Mouse (Mus musculus) midbrain, embryonic 14.5 days (tissue): Measurements from ENCODE around the gene AU018091. TPM values are rescaled to one million over a fixed set of nuclear protein-coding genes. Genes with fewer than 3 reads are reported as not detected.

Experiments used
- ATAC-seq: fragments of 200-750 bp; cut with Nextera tagmentation; 2 replicates; pipeline ENCODE4 v1.8.0; 2017; ENCODE audit warnings: moderate number of reproducible peaks, moderate library complexity; ENCODE audit not compliant: low FRiP score, low TSS enrichment
- DNase-seq: peaks from one replicate; pipeline ENCODE4 v3.0.0-alpha.2; 2015
- H3K27ac ChIP-seq: fragments of 300-500 bp; sonication (generic); replicated peaks from 2 replicates; pipeline ENCODE4 v1.5.1; 2014; ENCODE audit warnings: mild to moderate bottlenecking, low read depth, low read length, moderate library complexity
- H3K27me3 ChIP-seq: fragments of 300-500 bp; sonication (generic); 2 replicates; pipeline ENCODE4 v1.6.1; 2014; ENCODE audit warnings: low read length, control low read depth, mixed read lengths; ENCODE audit not compliant: control insufficient read depth, insufficient read depth
- H3K36me3 ChIP-seq: fragments of 300-500 bp; sonication (generic); 2 replicates; pipeline ENCODE4 v1.6.1; 2014; ENCODE audit warnings: low read length, control low read depth; ENCODE audit not compliant: control insufficient read depth, insufficient read depth
- H3K4me1 ChIP-seq: fragments of 300-500 bp; sonication (generic); 2 replicates; pipeline ENCODE4 v1.6.1; 2014; ENCODE audit warnings: mild to moderate bottlenecking, antibody characterized with exemption, low read length, control low read depth; ENCODE audit not compliant: control insufficient read depth, insufficient read depth
- H3K4me2 ChIP-seq: fragments of 300-500 bp; sonication (generic); 2 replicates; pipeline ENCODE4 v1.6.1; 2014; ENCODE audit warnings: mild to moderate bottlenecking, low read length, moderate library complexity
- H3K4me3 ChIP-seq: fragments of 300-500 bp; sonication (generic); replicated peaks from 2 replicates; pipeline ENCODE4 v1.5.1; 2014; ENCODE audit warnings: low read depth, low read length
- H3K9ac ChIP-seq: fragments of 300-500 bp; sonication (generic); replicated peaks from 2 replicates; pipeline ENCODE4 v1.6.1; 2014; ENCODE audit warnings: mild to moderate bottlenecking, low read length, moderate library complexity
- H3K9me3 ChIP-seq: fragments of 300-500 bp; sonication (generic); 2 replicates; pipeline ENCODE4 v1.6.1; 2016; ENCODE audit warnings: low read length, control low read depth, mixed read lengths; ENCODE audit not compliant: control insufficient read depth
- WGBS: fragments of 180-500 bp; shearing (Covaris S2); extraction: QIAGEN DNeasy Blood & Tissue Kit; methylation state at CpG from one replicate; pipeline ENCODE4 v1.1.7; 2014; 5-methylcytosine and 5-hydroxymethylcytosine counted together
- polyA plus RNA-seq: library from polyadenylated mRNA; unstranded; fragments of >200 nt; fragmentation: Nextera tagmentation; extraction: Ambion mirVana; gene quantifications from 2 replicates; pipeline ENCODE4 v1.2.1, GENCODE M21; 2014

The AU018091 gene
- polyA plus RNA-seq, result not detected in 2 replicates

DNA sequence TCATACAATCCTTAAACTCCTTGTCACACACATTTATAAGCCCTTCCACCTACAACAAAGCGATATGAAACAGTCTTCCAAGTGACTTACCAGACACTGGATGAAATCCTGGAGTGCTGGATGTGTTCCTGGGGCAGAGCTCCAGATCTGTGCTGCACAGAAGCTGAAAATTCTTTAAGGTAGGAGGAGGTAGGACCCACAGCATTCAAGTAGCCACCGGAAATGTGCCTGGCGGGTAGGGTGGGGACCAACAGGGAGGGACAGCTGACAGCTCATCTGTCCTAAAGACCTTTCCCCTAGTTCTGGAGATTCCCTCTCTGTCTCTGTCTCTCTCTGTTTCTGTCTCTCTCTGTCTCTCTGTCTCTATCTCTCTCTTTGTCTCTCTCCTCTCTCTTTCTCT, at the start of gene AU018091:
Gene AU018091, minus strand, starts transcription at position 279 of the 400 bp plus-strand sequence.
- Histone ChIP-seq H3K27me3 (no peaks in the 10 kb centered on the region), H3K4me1 (no peaks in the 10 kb centered on the region), H3K36me3 (no peaks in the 10 kb centered on the region), H3K9ac (no peak within 1 kb of the TSS), H3K4me3 (no peak within 1 kb of the TSS), H3K4me2 (no peak within 1 kb of the TSS), H3K9me3 (no peaks in the 10 kb centered on the region), H3K27ac (no peak within 1 kb of the TSS)
- ATAC-seq (no peak), DNase-seq (no peak)
- WGBS, result 84% methylated on average over 3 of the region's 3 CpGs

DNA sequence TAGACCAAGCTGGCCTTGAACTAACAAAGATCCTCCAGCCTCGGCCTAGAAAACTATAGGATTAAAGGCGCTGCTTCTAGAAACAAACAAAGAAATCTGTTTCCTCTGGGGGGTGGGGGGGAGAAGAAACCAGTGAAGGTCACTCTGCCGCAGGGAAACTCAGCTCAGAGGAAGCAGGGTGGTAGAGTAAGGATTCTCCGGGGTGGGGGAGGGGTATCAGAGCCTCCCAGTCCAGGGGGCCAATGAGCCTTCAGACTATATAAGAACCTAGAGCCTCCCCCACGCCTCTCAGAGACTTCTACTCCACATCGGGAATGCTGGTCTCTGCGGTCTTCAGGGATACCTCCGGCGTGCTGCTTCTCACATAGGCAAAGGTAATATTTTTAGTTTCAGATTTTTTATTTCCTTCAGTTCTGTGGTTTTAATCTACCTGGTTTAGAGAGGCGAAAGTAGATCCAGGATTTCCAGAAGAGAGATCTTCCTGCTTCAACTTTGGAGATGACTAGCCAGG, 48.6 kb upstream of the AU018091 start:
- H3K4me3 ChIP-seq, result no peak overlapping the region
- WGBS, result 25% methylated on average over 10 of the region's 10 CpGs
- no peaks in the 10 kb centered on the region for H3K4me1 ChIP-seq
- no peak overlapping the region for H3K9ac ChIP-seq
- DNase-seq, result no peak
- H3K27ac ChIP-seq, result no peak overlapping the region
- no peaks in the 10 kb centered on the region for H3K36me3 ChIP-seq
- ATAC-seq, result no peak
- peaks cover 13% of the 10 kb centered on the region; the same call in 1 of the 2 replicates for H3K27me3 ChIP-seq
- no peak overlapping the region for H3K4me2 ChIP-seq
- no peaks in the 10 kb centered on the region for H3K9me3 ChIP-seq

DNA sequence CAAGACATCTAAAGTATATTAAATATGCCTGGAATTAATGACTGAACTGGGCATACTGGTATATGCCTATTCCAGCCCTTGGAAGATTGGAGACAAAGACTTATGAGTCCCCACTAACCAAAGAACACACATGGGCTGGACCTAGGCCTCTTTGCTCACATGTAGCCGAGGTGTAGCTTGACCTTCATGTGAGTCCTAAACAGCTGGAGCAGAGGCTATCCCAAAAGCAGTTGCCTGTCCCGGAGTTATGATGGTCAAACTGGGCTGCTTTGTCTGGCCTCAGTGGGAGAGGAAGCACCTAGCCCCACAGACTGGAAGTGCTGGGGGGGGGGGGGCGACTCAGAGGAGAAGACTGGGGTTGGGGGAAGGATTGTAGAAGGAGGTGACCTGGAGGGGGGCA, 47.3 kb upstream of the AU018091 start:
- Histone ChIP-seq H3K4me2 (no peak overlapping the region), H3K4me1 (no peaks in the 10 kb centered on the region), H3K27ac (no peak overlapping the region), H3K9ac (no peak overlapping the region), H3K9me3 (no peaks in the 10 kb centered on the region), H3K4me3 (no peak overlapping the region), H3K36me3 (no peaks in the 10 kb centered on the region), H3K27me3 (peaks cover 13% of the 10 kb centered on the region; the same call in 1 of the 2 replicates)
- 65% methylated on average over 3 of the region's 3 CpGs for WGBS
- no peak for DNase-seq
- ATAC-seq, result no peak

DNA sequence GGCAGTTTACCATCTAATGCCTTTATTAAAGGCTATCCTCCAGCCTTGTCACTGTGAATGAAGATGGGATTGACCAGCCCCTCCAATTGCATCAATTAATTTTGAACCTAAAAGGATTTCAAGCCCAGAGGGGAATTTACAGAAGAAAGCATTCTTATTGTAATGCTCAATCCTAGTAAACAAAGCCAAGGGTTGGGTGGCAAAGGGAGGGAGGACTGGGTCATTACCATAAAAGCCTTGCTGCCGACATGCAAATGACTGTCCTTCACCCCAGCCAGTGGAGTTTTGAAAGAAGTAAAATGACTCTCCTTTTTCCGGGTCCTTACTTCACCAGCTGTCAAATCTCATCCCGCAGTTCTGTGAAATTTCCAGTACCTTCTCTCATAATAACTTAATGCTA, 44.6 kb upstream of the AU018091 start:
- no peaks in the 10 kb centered on the region for H3K9me3 ChIP-seq
- no peak overlapping the region for H3K27ac ChIP-seq
- H3K4me1 ChIP-seq, result no peaks in the 10 kb centered on the region
- no peaks in the 10 kb centered on the region for H3K36me3 ChIP-seq
- no peak overlapping the region for H3K4me2 ChIP-seq
- ATAC-seq (no peak), DNase-seq (no peak)
- no peak overlapping the region for H3K4me3 ChIP-seq
- no peak overlapping the region for H3K9ac ChIP-seq
- 17% methylated on average over 3 of the region's 3 CpGs for WGBS
- H3K27me3 ChIP-seq, result peaks cover 2% of the 10 kb centered on the region; the same call in 1 of the 2 replicates

DNA sequence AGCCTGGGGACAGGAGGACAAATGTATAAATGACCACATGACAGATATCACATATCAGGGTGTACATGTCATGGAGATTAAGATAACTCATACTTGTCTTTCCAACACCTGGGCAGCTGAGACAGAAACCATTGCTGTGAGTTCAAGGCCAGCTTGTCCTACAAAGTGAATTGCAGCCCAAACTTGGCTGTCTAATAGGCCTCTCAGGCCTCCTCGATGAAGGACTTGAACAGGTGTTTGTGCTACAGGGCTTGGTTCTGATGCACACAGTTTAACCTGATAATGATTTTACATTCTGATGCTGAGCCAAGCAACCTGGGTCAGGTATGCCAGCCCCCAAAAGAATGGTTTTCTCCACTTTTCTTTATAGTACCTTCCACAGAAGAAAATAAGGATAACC, 44.2 kb upstream of the AU018091 start:
- ATAC-seq, result no peak
- no peak for DNase-seq
- Histone ChIP-seq H3K9ac (no peak overlapping the region), H3K4me2 (no peak overlapping the region), H3K4me1 (no peaks in the 10 kb centered on the region), H3K27ac (no peak overlapping the region), H3K4me3 (no peak overlapping the region), H3K27me3 (no peaks in the 10 kb centered on the region), H3K36me3 (no peaks in the 10 kb centered on the region), H3K9me3 (no peaks in the 10 kb centered on the region)
- WGBS, result 69% methylated on average over 1 of the region's 1 CpGs

DNA sequence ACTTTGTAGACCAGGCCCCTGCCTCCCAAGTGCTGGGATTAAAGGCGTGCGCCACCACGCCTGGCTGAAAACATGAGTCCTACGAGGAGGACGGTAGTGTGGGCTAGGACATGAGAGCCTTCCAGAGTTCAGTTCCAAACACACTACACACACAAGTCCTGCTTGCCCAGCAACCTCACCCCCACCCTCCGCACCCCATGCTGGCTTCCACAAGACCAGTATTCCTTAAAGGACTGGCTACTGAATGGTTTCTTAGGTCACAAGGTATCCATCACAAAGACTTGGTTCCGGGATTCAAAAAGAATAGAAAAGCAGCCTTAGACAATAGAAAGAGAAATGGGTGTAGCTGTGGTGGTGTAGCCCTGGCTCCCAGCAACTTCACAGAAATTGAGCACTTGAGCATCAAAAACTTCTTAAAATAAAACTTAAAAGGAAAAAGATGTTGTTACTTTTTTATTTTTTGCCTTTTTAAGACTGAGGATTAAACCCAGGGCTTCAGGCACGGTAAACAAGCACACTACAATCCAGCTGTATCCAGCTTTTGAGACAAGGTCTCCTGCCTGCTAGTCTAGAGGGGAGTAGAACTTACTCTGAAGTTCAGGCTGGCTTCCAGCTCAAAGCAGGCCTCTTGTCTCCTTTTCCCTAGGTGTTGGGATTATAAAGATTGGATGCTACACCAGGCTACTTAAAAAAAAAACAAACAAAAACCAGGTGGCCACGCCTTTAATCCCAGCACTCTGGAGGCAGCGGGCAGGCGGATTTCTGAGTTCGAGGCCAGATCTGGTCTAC, 43.2 kb upstream of the AU018091 start:
- H3K4me3 ChIP-seq, result no peak overlapping the region
- no peaks in the 10 kb centered on the region for H3K36me3 ChIP-seq
- no peak for ATAC-seq
- no peak overlapping the region for H3K9ac ChIP-seq
- no peaks in the 10 kb centered on the region for H3K4me1 ChIP-seq
- H3K27me3 ChIP-seq, result no peaks in the 10 kb centered on the region
- H3K27ac ChIP-seq, result no peak overlapping the region
- no peaks in the 10 kb centered on the region for H3K9me3 ChIP-seq
- H3K4me2 ChIP-seq, result no peak overlapping the region
- 50% methylated on average over 12 of the region's 12 CpGs for WGBS
- no peak for DNase-seq

DNA sequence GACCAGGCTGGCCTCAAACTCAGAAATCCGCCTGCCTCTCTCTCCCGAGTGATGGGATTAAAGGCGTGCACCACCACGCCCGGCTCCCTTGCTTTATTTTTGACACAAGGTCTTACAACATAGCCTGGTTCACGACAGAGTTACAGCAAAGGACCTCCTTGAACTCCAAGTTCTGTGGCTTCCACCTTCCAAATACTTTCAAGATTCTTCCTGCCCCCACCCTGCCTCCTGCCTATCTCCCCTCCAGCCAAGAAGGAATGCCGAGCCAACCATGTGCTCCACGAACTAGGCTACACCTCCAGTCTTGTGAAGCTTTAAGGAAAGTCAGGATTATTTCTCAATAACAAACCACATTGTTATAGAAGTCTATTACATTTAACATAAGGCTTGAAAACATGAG, 42.5 kb upstream of the AU018091 start:
- WGBS, result 73% methylated on average over 8 of the region's 8 CpGs
- no peak overlapping the region for H3K9ac ChIP-seq
- ATAC-seq, result no peak
- H3K4me3 ChIP-seq, result no peak overlapping the region
- no peak overlapping the region for H3K27ac ChIP-seq
- no peaks in the 10 kb centered on the region for H3K27me3 ChIP-seq
- DNase-seq, result no peak
- H3K4me2 ChIP-seq, result no peak overlapping the region
- H3K9me3 ChIP-seq, result no peaks in the 10 kb centered on the region
- no peaks in the 10 kb centered on the region for H3K36me3 ChIP-seq
- H3K4me1 ChIP-seq, result no peaks in the 10 kb centered on the region

DNA sequence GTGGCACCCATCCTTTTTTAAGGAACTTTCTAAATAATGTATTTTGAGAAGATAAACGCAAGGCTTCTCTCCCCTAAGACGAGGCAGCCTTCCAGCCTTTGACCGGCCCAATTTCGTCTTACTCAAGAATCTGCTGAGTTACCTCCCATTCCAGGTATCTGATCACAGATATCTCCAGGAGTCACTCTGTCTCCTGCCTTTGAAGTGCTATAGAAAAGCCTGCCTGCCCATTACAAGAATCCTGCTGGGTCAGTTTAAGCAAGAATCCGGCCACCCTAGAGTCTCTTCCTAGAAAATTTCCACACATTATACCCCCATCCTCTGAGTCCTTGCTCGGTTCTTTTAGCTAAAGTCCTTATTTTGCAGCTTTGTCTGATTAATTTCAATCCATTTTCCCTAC, 41.6 kb upstream of the AU018091 start:
- no peak for ATAC-seq
- H3K36me3 ChIP-seq, result no peaks in the 10 kb centered on the region
- no peak overlapping the region for H3K9ac ChIP-seq
- DNase-seq, result no peak
- H3K4me3 ChIP-seq, result no peak overlapping the region
- WGBS, result 51% methylated on average over 6 of the region's 6 CpGs
- no peaks in the 10 kb centered on the region for H3K27me3 ChIP-seq
- H3K4me2 ChIP-seq, result no peak overlapping the region
- H3K9me3 ChIP-seq, result no peaks in the 10 kb centered on the region
- no peak overlapping the region for H3K27ac ChIP-seq
- H3K4me1 ChIP-seq, result no peaks in the 10 kb centered on the region

DNA sequence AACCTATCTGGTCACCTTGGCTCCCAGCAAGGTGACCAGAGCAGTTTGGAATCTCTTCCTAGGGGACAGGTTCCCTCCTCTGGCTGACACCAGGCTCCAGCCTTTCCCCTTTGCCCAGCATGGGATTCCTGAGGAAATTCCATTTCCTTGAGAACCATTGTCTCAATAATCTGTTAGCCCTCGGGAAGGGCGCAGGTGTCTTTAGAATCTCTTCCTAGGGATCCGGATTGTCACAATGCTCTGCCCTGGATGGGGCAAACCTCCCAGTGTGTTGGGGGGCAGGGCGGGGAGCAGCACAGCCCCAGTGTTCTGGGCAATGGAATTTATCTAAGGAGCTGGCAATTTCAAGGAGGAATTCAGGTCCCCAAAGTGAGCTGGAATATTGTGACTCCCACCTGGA, 37.5 kb upstream of the AU018091 start:
- Histone ChIP-seq H3K27ac (no peak overlapping the region), H3K9ac (no peak overlapping the region), H3K4me3 (no peak overlapping the region), H3K9me3 (no peaks in the 10 kb centered on the region), H3K27me3 (no peaks in the 10 kb centered on the region), H3K36me3 (no peaks in the 10 kb centered on the region), H3K4me1 (no peaks in the 10 kb centered on the region), H3K4me2 (no peak overlapping the region)
- no peak for ATAC-seq
- WGBS, result 4% methylated on average over 4 of the region's 4 CpGs
- DNase-seq, result no peak
